Mouse (Mus musculus) right cerebral cortex, postnatal 36 days (tissue): ENCODE measurements at regions not wholly inside any gene's neighbourhood (a gene's known extent, or its start where the extent isn't known, plus 50 kb on each side); places are given as distances from the start of the nearest gene placed in this dataset.

Experiments
- DNase-seq, 2 experiments: peaks; one replicate each; pipeline ENCODE4 v3.0.0; 2022; ENCODE audit warnings: low spot score in 2 of 2, mixed read lengths in 1 of 2

- no peak for DNase-seq
These were observed 73.1 kb downstream of the Rps15a start for GRCm38 (mm10) chr7:118042914-118043313.

GRCm38 (mm10) chr7:118039862-118040261 is 76.1 kb downstream of the Rps15a start:
- no peak for DNase-seq

GRCm38 (mm10) chr7:118037062-118037461 is 78.9 kb downstream of the Rps15a start:
- DNase-seq = no peak

- no peak for DNase-seq
These were observed 89.9 kb downstream of the Rps15a start for GRCm38 (mm10) chr7:118026106-118026526.

- no peak for DNase-seq
These were observed 111.4 kb downstream of the Rps15a start for GRCm38 (mm10) chr7:118004620-118005019.

DNA sequence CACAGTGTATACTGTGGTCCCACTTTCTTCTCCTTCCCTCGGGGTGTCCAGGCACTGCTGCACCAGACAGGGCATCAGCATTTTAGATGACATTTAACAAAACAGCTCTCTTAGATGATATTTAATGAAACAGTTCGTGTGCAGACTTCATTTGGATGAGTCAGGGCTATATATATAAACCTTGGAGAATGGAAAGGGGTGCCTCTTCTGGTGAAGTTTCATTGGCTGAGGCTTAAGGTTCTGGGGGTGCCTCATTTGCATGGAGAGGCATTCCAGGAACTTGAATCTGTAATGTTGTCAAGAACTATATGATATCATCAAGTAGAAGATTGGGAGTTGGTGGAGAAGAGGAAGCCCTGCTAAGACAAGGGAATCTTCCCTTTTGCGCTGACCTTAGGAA is 114.1 kb downstream of the Rps15a start:
- no peak for DNase-seq

- DNase-seq = no peak
These were observed 114.9 kb downstream of the Rps15a start for GRCm38 (mm10) chr7:118001121-118001520.

- no peak for DNase-seq
These were observed 133.8 kb downstream of the Rps15a start for GRCm38 (mm10) chr7:117982177-117982576.

DNA sequence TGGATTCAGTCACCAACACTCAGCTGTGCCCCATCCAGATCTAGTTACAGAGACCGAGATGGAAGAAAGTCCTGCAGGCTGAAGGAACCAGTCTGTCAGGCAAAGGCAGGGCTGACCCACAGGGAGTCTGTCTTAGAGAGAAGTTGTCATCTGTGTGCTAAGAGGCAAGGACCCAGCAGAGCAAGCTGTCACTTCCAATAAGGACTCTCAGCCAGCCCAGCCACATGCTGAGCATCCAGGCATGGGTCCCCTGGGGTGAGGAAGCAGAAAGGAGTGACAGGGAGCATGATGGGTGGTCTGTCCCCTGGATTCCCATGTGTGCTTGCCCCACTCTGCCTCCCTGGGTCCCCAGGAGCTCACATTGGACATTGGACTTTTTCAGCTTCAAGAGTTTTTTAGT is 144.8 kb downstream of the Rps15a start:
- DNase-seq = no peak

- DNase-seq = no peak
These were observed 172.6 kb downstream of the Rps15a start for GRCm38 (mm10) chr7:117943435-117943834.

- DNase-seq = no peak
These were observed 176.4 kb downstream of the Rps15a start for GRCm38 (mm10) chr7:117939618-117940017.

DNA sequence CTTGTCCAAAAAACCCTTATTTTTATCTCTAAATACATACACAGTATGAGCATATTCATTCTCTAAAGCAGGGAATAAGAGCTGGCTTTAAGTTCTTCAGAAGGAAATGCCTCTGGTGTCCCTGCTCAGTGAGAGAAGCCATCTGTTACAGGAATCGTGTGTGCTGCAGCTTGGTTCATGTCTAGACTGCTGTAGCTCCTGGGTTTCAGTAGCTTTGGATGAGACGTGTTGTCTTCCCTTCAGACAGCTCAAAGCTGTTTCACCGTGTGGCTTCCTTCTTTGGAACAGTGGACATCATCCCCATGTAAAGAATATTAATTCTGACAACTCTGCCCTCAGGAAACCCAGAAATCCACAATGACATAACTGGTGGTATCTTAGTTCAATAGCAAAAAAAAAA is 181.1 kb downstream of the Rps15a start:
- DNase-seq = peak in 1 of 2 experiments; percentile 31

GRCm38 (mm10) chr7:117931234-117931895 is 184.6 kb downstream of the Rps15a start:
- no peak for DNase-seq

- DNase-seq = no peak
These were observed 185.6 kb downstream of the Rps15a start for GRCm38 (mm10) chr7:117930392-117930791.

DNA sequence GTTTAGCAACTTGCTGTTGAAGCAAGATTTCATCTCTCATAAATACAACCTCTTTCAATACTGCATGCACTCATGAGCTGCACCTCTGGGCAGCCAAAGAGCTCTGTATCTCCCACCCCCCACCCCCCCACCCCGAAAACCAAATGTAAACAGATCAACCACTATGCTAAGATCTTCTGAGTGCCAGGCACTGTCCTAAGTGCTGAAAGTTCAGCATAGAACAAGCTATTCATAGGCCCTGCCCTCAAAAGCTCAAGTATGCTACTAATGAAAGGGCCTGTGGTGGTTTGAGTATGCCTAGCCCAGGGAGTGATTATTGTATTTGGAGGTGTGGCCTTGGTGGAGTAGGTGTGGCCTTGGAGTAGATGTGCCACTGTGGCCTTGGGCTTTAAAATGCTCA is 189.6 kb downstream of the Rps15a start:
- no peak for DNase-seq

GRCm38 (mm10) chr7:117922270-117922669 is 193.7 kb downstream of the Rps15a start:
- peak; percentile 37 to 54 for DNase-seq

- DNase-seq = peak; percentile 61 to 65
These were observed 197.6 kb downstream of the Rps15a start for GRCm38 (mm10) chr7:117918206-117918995.

DNA sequence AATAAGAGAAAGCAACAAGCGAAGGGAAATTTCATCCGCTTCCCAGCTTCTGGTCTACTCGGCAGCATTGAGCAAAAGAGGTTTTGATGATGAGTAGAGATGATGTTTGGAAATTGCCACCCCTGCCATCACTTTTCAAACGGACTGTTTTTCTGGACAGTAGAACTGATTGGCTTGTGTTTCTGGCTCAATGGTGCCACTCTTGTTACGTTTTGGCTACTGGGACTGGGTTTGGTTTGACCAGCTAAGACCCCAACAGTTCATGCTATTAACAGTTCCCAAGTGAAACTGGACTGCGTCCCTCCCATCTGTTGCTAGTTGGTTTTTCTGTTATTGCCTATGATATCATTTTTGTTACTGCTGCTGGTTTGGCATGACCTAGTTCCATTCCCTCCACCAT is 199.1 kb downstream of the Rps15a start:
- no peak for DNase-seq

DNA sequence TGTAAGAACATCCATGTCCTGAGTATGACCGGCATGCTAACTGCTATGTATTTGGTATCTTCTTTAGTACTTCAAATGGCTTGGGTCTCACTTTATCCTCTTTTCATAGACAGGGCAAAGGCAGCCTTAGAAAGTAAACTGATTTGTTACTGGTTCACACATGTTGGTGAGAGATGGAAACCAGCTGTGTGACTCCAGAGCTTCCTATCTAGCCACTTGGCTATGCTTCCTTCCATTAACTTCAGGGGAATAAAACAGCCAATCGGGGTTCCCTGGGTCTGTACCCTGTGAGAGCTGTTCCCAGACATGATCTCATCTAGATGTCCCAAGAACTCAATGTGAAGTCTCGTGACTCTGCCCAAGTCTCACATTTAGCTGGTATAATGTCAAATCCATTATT is 203.5 kb downstream of the Rps15a start:
- DNase-seq = no peak

DNA sequence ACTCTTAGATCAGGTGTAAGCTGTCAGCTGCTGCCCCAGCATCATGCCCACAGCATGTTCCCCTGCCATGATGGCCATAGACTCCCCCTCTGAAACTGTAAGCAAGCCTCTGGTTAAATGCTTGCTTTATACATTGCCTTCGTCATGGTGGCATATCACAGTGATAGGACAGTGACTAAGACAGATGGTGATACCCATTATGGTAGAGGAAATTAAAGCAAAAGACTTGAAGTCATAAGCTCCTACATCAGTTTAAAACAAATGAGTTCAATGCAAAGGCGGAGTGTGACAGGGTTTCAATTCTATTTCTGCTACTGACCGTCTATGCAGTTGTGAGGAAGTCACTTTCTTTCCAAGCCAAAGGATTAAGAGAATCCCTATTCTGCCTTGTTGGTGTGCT is 204.9 kb downstream of the Rps15a start:
- DNase-seq = no peak

GRCm38 (mm10) chr7:117896528-117896927 is 219.5 kb downstream of the Rps15a start:
- no peak for DNase-seq

DNA sequence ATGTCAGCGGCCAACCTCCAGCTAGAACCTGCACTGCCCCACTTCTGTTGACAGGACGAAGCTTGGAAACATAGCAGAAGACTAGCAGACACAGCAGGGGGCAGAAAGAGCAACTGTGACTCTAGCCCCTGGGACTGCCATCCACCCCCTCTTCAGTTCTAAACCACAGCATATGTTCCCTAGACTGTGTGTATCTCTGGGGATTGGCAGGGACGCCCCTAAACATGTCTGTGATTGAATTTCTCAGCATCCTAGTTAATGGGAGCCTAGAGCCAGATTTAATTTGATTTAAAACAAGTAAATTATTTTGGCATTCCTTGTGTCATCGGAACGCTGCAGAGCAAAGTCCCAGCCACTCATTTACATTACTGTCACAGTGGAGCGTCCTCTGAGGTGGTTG is 228.7 kb downstream of the Rps15a start:
- DNase-seq = no peak

DNA sequence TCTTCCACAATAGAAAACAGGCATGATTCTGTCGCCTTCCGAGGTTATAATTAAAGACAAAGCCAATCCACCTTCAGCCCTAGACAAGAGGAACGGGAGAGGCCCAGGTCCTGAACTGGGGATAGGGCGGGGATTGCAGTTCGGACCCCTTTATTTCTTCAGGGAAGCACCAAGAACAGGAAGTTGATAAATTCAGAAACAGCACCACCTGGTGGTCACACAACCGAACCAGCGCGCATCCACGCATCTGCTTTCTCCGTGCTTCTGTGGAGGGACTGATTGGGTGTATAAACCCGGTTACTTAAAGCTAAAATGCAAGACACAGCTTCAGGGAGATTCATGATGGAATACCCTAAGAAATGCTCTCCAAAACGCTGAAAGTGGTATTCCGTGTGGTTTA is 233.2 kb downstream of the Rps15a start:
- peak; percentile 67 to 73 for DNase-seq
